Mouse (Mus musculus): ENCODE measurements around the gene Nostrin. TPM values are rescaled to one million over a fixed set of nuclear protein-coding genes. Genes with fewer than 3 reads are reported as not detected.

The Nostrin gene
- total and polyA plus RNA-seq, 3 experiments = 1.4 to 6.7 (median 5.9) TPM

- intact Hi-C loops (cut with DNase I) = no loop called here
- DNase-seq = no peak
- Histone ChIP-seq H3K79me2 (replicated peaks; ENCODE audit: control insufficient read depth, insufficient read depth, low read length) (no peaks in the 10 kb centered on the region), H3K4me1 (ENCODE audit: control insufficient read depth, insufficient read depth, low read length) (no peaks in the 10 kb centered on the region), H3K9ac (ENCODE audit: low read depth, low read length) (no peak overlapping the region), H3K27me3 (ENCODE audit: control insufficient read depth, insufficient read depth, low read length) (no peaks in the 10 kb centered on the region), H3K36me3 (ENCODE audit: control insufficient read depth, insufficient read depth, low read length) (no peaks in the 10 kb centered on the region; the same call in 1 of the 2 replicates), H3K4me3 (no peak overlapping the region), H3K27ac (no peak overlapping the region)
- TF ChIP-seq EP300 (IDR thresholded peaks at IDR 0.05; ENCODE audit: insufficient read depth, low read depth, low read length) (no peak), POLR2A (IDR thresholded peaks at IDR 0.05; ENCODE audit: insufficient read depth, low read depth, low read length) (no peak), CTCF (IDR thresholded peaks at IDR 0.05) (no peak)
- 56% methylated on average over 7 of the region's 7 CpGs for WGBS
These were observed 20.7 kb downstream of the Nostrin start for GRCm38 (mm10) chr2:69156283-69156682.

GRCm38 (mm10) chr2:69158907-69159306 lies 23.3 kb downstream of the Nostrin start:
- H3K27ac ChIP-seq = no peak overlapping the region
- no peak for DNase-seq
- H3K79me2 ChIP-seq (replicated peaks; ENCODE audit: control insufficient read depth, insufficient read depth, low read length) = no peaks in the 10 kb centered on the region
- TF ChIP-seq EP300 (IDR thresholded peaks at IDR 0.05; ENCODE audit: insufficient read depth, low read depth, low read length) (no peak), POLR2A (IDR thresholded peaks at IDR 0.05; ENCODE audit: insufficient read depth, low read depth, low read length) (no peak), CTCF (IDR thresholded peaks at IDR 0.05) (no peak)
- no peaks in the 10 kb centered on the region for H3K36me3 ChIP-seq (ENCODE audit: control insufficient read depth, insufficient read depth, low read length)
- no peak overlapping the region for H3K4me3 ChIP-seq
- no peaks in the 10 kb centered on the region for H3K27me3 ChIP-seq (ENCODE audit: control insufficient read depth, insufficient read depth, low read length)
- no peaks in the 10 kb centered on the region for H3K4me1 ChIP-seq (ENCODE audit: control insufficient read depth, insufficient read depth, low read length)
- intact Hi-C loops (cut with DNase I) = no loop called here
- no peak overlapping the region for H3K9ac ChIP-seq (ENCODE audit: low read depth, low read length)

GRCm38 (mm10) chr2:69170395-69171077 lies 34.9 kb downstream of the Nostrin start:
- TF ChIP-seq EP300 (IDR thresholded peaks at IDR 0.05; ENCODE audit: insufficient read depth, low read depth, low read length) (no peak), POLR2A (IDR thresholded peaks at IDR 0.05; ENCODE audit: insufficient read depth, low read depth, low read length) (no peak), CTCF (IDR thresholded peaks at IDR 0.05) (no peak)
- H3K4me3 ChIP-seq = no peak overlapping the region
- H3K36me3 ChIP-seq (ENCODE audit: control insufficient read depth, insufficient read depth, low read length) = no peaks in the 10 kb centered on the region
- WGBS = 75% methylated on average over 9 of the region's 9 CpGs
- no peaks in the 10 kb centered on the region for H3K79me2 ChIP-seq (replicated peaks; ENCODE audit: control insufficient read depth, insufficient read depth, low read length)
- H3K27me3 ChIP-seq (ENCODE audit: control insufficient read depth, insufficient read depth, low read length) = no peaks in the 10 kb centered on the region
- H3K27ac ChIP-seq = no peak overlapping the region
- intact Hi-C loops (cut with DNase I) = no loop called here
- no peak for DNase-seq
- no peaks in the 10 kb centered on the region for H3K4me1 ChIP-seq (ENCODE audit: control insufficient read depth, insufficient read depth, low read length)
- H3K9ac ChIP-seq (ENCODE audit: low read depth, low read length) = no peak overlapping the region

GRCm38 (mm10) chr2:69175296-69175695 lies 39.7 kb downstream of the Nostrin start:
- Histone ChIP-seq H3K4me3 (no peak overlapping the region), H3K36me3 (ENCODE audit: control insufficient read depth, insufficient read depth, low read length) (no peaks in the 10 kb centered on the region), H3K9ac (ENCODE audit: low read depth, low read length) (no peak overlapping the region), H3K27me3 (ENCODE audit: control insufficient read depth, insufficient read depth, low read length) (no peaks in the 10 kb centered on the region), H3K79me2 (replicated peaks; ENCODE audit: control insufficient read depth, insufficient read depth, low read length) (no peaks in the 10 kb centered on the region), H3K27ac (no peak overlapping the region), H3K4me1 (ENCODE audit: control insufficient read depth, insufficient read depth, low read length) (no peaks in the 10 kb centered on the region)
- WGBS = 74% methylated on average over 5 of the region's 5 CpGs
- TF ChIP-seq EP300 (IDR thresholded peaks at IDR 0.05; ENCODE audit: insufficient read depth, low read depth, low read length) (no peak), POLR2A (IDR thresholded peaks at IDR 0.05; ENCODE audit: insufficient read depth, low read depth, low read length) (no peak), CTCF (IDR thresholded peaks at IDR 0.05) (no peak)
- no peak for DNase-seq
- intact Hi-C loops (cut with DNase I) = no loop called here

GRCm38 (mm10) chr2:69179721-69180120 lies 44.1 kb downstream of the Nostrin start:
- no peaks in the 10 kb centered on the region for H3K36me3 ChIP-seq (ENCODE audit: control insufficient read depth, insufficient read depth, low read length)
- no peaks in the 10 kb centered on the region for H3K27me3 ChIP-seq (ENCODE audit: control insufficient read depth, insufficient read depth, low read length)
- H3K9ac ChIP-seq (ENCODE audit: low read depth, low read length) = no peak overlapping the region
- no peak overlapping the region for H3K4me3 ChIP-seq
- WGBS = 93% methylated on average over 4 of the region's 4 CpGs
- no peak for TF ChIP-seq EP300 (IDR thresholded peaks at IDR 0.05; ENCODE audit: insufficient read depth, low read depth, low read length)
- intact Hi-C loops (cut with DNase I) = no loop called here
- no peak overlapping the region for H3K27ac ChIP-seq
- H3K79me2 ChIP-seq (replicated peaks; ENCODE audit: control insufficient read depth, insufficient read depth, low read length) = no peaks in the 10 kb centered on the region
- no peak for DNase-seq
- H3K4me1 ChIP-seq (ENCODE audit: control insufficient read depth, insufficient read depth, low read length) = no peaks in the 10 kb centered on the region

GRCm38 (mm10) chr2:69187990-69188389 lies 52.4 kb downstream of the Nostrin start:
- TF ChIP-seq POLR2A (IDR thresholded peaks at IDR 0.05; ENCODE audit: insufficient read depth, low read depth, low read length) (no peak), EP300 (IDR thresholded peaks at IDR 0.05; ENCODE audit: insufficient read depth, low read depth, low read length) (no peak), CTCF (IDR thresholded peaks at IDR 0.05) (no peak)

More at GRCm38 (mm10) chr2:69187990-69188389, 52.4 kb downstream of the Nostrin start:
- Histone ChIP-seq H3K27ac (no peak overlapping the region), H3K36me3 (ENCODE audit: control insufficient read depth, insufficient read depth, low read length) (no peaks in the 10 kb centered on the region), H3K4me1 (ENCODE audit: control insufficient read depth, insufficient read depth, low read length) (no peaks in the 10 kb centered on the region), H3K79me2 (replicated peaks; ENCODE audit: control insufficient read depth, insufficient read depth, low read length) (no peaks in the 10 kb centered on the region), H3K27me3 (ENCODE audit: control insufficient read depth, insufficient read depth, low read length) (no peaks in the 10 kb centered on the region), H3K9ac (ENCODE audit: low read depth, low read length) (no peak overlapping the region), H3K4me3 (no peak overlapping the region)
- DNase-seq = no peak
- WGBS = 95% methylated on average over 2 of the region's 2 CpGs
- intact Hi-C loops (cut with DNase I) = no loop called here

Measured in heart, adult 2 months (tissue).